Mouse (Mus musculus): ENCODE results near the gene Ctrl. TPM values are rescaled to one million over a fixed set of nuclear protein-coding genes. Genes with fewer than 3 reads are reported as not detected.

The Ctrl gene
- polyA plus RNA-seq, 1 experiment, result 0.14 TPM

DNA sequence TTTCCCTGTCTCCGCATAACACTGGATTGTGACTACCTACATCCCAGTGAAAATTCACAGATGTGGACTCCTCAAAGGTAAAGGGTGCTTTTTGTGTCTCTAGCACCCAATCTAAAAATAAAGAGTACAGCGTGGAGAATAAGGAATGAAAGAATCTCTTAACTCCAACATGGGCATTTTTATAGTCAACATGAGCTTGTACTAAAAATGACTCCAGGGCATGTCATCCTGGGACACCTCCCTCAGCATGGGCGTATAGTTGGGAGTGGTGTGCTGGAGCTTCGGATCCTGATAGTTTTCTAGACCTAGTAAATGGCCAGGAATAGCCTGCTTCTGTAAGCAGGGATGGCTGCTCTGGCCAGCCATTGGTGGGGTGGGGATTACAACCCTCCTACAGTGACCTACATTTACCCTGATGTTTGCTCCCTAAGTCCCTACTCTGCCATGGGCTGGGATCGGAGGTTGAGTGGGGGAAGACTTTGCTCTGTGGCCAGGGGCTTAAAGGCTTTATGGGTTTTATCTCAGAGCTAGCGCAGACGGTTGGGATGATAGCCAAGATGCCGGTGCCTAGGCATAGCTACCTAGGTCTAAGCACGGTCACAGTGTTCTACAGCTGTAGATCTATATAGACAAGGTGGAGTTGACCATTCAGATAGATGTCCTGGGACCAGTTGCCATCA lies 35.7 kb downstream of the Ctrl start:
- Histone ChIP-seq H3K27me3 (ENCODE audit: control insufficient read depth, insufficient read depth, insufficient read length) (no peaks in the 10 kb centered on the region), H3K4me3 (no peak overlapping the region), H3K36me3 (ENCODE audit: control insufficient read depth, insufficient read depth) (no peaks in the 10 kb centered on the region), H3K79me2 (ENCODE audit: control insufficient read depth, insufficient read depth) (peaks cover 19% of the 10 kb centered on the region), H3K4me2 (ENCODE audit: low read depth) (no peak overlapping the region), H3ac (ENCODE audit: control insufficient read depth, insufficient read length) (no peak overlapping the region)
- TF ChIP-seq REST (IDR thresholded peaks at IDR 0.05; ENCODE audit: insufficient read depth, insufficient read length), result no peak
- TF ChIP-seq POLR2AphosphoS2 (IDR thresholded peaks at IDR 0.05; ENCODE audit: insufficient read length, low read depth), result no peak
- TF ChIP-seq SRF (IDR thresholded peaks at IDR 0.05; ENCODE audit: control insufficient read depth, insufficient read length, low read depth), result no peak
- no peak for TF ChIP-seq USF1 (IDR thresholded peaks at IDR 0.05; ENCODE audit: low read depth)
- TF ChIP-seq E2F4 (IDR thresholded peaks at IDR 0.05; ENCODE audit: insufficient read depth), result no peak
- TF ChIP-seq CEBPB (IDR thresholded peaks at IDR 0.05; ENCODE audit: insufficient read depth, poor library complexity, severe bottlenecking), result no peak
- TF ChIP-seq MYOD1 (IDR thresholded peaks at IDR 0.05; ENCODE audit: control insufficient read depth in 1 of 3, insufficient read length in 2 of 3, low read depth in 2 of 3), result no peak
- TF ChIP-seq MAX (IDR thresholded peaks at IDR 0.05; ENCODE audit: low read depth), result no peak
- TF ChIP-seq TCF3 (IDR thresholded peaks at IDR 0.05; ENCODE audit: insufficient read length, low read depth), result no peak
- no peak for TF ChIP-seq POLR2A (IDR thresholded peaks at IDR 0.05; ENCODE audit: insufficient read length, low read depth)
- no peak for TF ChIP-seq MYOG (IDR thresholded peaks at IDR 0.05; ENCODE audit: control insufficient read depth in 1 of 3, insufficient read depth in 1 of 3, insufficient read length in 2 of 3, low read depth in 2 of 3)
- no peak for TF ChIP-seq TCF12 (IDR thresholded peaks at IDR 0.05; ENCODE audit: insufficient read depth, poor library complexity, severe bottlenecking)

DNA sequence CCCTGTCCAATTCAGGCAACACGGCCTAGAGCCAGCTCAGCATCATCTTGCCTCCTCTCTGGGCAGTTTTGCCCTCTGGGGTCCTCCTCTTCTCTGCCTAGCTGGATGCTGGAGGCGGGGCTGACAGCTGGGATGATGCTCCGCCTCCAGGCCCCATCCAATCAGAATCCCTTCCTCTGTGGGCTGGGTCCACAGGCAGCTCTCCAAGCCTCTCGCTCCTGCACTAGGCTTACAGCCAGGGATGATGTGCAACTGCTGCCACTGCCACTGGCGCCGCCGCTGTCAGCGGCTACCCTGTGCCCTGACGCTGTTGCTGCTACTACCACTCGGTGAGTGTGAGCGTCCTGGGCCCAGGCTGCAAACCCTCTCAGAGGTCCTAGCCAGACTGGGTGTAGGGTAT lies 40.3 kb downstream of the Ctrl start, which contains the start of gene Nrn1l:
Gene Nrn1l (plus strand): TSS at position 229 of the 400 bp plus-strand sequence.
- Histone ChIP-seq H3K27me3 (ENCODE audit: control insufficient read depth, insufficient read depth, insufficient read length) (no peaks in the 10 kb centered on the region), H3K79me2 (ENCODE audit: control insufficient read depth, insufficient read depth) (no peaks in the 10 kb centered on the region), H3K4me2 (ENCODE audit: low read depth) (no peak within 1 kb of the TSS), H3K36me3 (ENCODE audit: control insufficient read depth, insufficient read depth) (peaks cover 5% of the 10 kb centered on the region), H3ac (ENCODE audit: control insufficient read depth, insufficient read length) (no peak within 1 kb of the TSS), H3K4me3 (no peak within 1 kb of the TSS)
- TF ChIP-seq CEBPB (IDR thresholded peaks at IDR 0.05; ENCODE audit: insufficient read depth, poor library complexity, severe bottlenecking) (no peak), POLR2A (IDR thresholded peaks at IDR 0.05; ENCODE audit: insufficient read length, low read depth) (peak; percentile 29), POLR2AphosphoS2 (IDR thresholded peaks at IDR 0.05; ENCODE audit: insufficient read length, low read depth) (peak; percentile 13), SRF (IDR thresholded peaks at IDR 0.05; ENCODE audit: control insufficient read depth, insufficient read length, low read depth) (no peak)

DNA sequence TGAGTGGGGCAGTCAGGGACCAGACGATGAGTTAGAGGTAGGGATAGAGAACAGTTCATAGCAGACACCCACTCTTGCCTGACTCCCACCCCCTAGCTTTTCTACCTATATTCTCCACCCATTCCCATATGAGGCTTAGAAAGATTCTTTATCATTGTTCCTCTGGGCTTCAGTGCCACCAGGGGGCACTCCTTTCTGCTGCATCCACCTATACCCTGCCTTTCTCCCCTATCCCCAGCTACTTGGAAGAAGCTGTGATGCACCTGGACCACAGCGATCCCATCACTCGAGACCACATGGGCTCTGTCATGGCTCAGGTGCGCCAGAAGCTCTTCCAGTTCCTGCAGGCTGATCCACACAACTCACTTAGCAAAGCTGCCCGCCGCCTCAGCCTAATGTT lies 41.2 kb downstream of the Ctrl start:
- H3K4me2 ChIP-seq (ENCODE audit: low read depth), result no peak overlapping the region
- no peak overlapping the region for H3K4me3 ChIP-seq
- H3K79me2 ChIP-seq (ENCODE audit: control insufficient read depth, insufficient read depth), result no peaks in the 10 kb centered on the region
- no peak for TF ChIP-seq E2F4 (IDR thresholded peaks at IDR 0.05; ENCODE audit: insufficient read depth)
- TF ChIP-seq MAX (IDR thresholded peaks at IDR 0.05; ENCODE audit: low read depth), result no peak
- no peak for TF ChIP-seq TCF12 (IDR thresholded peaks at IDR 0.05; ENCODE audit: insufficient read depth, poor library complexity, severe bottlenecking)
- no peak for TF ChIP-seq MYOG (IDR thresholded peaks at IDR 0.05; ENCODE audit: control insufficient read depth in 1 of 3, insufficient read depth in 1 of 3, insufficient read length in 2 of 3, low read depth in 2 of 3)
- TF ChIP-seq USF1 (IDR thresholded peaks at IDR 0.05; ENCODE audit: low read depth), result no peak
- no peak for TF ChIP-seq SRF (IDR thresholded peaks at IDR 0.05; ENCODE audit: control insufficient read depth, insufficient read length, low read depth)
- no peak overlapping the region for H3ac ChIP-seq (ENCODE audit: control insufficient read depth, insufficient read length)
- no peaks in the 10 kb centered on the region for H3K27me3 ChIP-seq (ENCODE audit: control insufficient read depth, insufficient read depth, insufficient read length)
- peaks cover 8% of the 10 kb centered on the region for H3K36me3 ChIP-seq (ENCODE audit: control insufficient read depth, insufficient read depth)

DNA sequence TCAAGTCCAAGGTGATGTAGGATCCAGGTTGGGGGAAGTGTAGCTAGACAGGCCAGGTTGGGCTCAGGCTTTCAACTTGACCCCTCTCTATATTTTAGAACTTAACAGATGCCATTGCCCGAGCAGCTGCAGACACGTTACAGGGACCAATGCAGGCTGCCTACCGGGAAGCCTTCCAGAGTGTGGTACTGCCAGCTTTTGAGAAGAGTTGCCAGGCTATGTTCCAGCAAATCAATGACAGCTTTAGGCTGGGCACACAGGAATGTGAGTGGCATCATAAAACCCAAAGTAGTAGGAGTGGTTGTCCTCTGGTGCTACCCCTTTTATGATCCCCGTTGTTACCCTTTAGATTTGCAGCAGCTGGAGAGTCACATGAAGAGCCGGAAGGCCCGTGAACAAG lies 42.8 kb downstream of the Ctrl start:
- no peak overlapping the region for H3K4me2 ChIP-seq (ENCODE audit: low read depth)
- no peak overlapping the region for H3K4me3 ChIP-seq
- H3K36me3 ChIP-seq (ENCODE audit: control insufficient read depth, insufficient read depth), result peaks cover 12% of the 10 kb centered on the region
- H3K27me3 ChIP-seq (ENCODE audit: control insufficient read depth, insufficient read depth, insufficient read length), result no peaks in the 10 kb centered on the region
- TF ChIP-seq MYOG (IDR thresholded peaks at IDR 0.05; ENCODE audit: control insufficient read depth in 1 of 3, insufficient read depth in 1 of 3, insufficient read length in 2 of 3, low read depth in 2 of 3) (peak in 1 of 3 experiments; percentile 5), TCF12 (IDR thresholded peaks at IDR 0.05; ENCODE audit: insufficient read depth, poor library complexity, severe bottlenecking) (no peak), SRF (IDR thresholded peaks at IDR 0.05; ENCODE audit: control insufficient read depth, insufficient read length, low read depth) (no peak), USF1 (IDR thresholded peaks at IDR 0.05; ENCODE audit: low read depth) (no peak)
- no peak overlapping the region for H3ac ChIP-seq (ENCODE audit: control insufficient read depth, insufficient read length)
- H3K79me2 ChIP-seq (ENCODE audit: control insufficient read depth, insufficient read depth), result no peaks in the 10 kb centered on the region

DNA sequence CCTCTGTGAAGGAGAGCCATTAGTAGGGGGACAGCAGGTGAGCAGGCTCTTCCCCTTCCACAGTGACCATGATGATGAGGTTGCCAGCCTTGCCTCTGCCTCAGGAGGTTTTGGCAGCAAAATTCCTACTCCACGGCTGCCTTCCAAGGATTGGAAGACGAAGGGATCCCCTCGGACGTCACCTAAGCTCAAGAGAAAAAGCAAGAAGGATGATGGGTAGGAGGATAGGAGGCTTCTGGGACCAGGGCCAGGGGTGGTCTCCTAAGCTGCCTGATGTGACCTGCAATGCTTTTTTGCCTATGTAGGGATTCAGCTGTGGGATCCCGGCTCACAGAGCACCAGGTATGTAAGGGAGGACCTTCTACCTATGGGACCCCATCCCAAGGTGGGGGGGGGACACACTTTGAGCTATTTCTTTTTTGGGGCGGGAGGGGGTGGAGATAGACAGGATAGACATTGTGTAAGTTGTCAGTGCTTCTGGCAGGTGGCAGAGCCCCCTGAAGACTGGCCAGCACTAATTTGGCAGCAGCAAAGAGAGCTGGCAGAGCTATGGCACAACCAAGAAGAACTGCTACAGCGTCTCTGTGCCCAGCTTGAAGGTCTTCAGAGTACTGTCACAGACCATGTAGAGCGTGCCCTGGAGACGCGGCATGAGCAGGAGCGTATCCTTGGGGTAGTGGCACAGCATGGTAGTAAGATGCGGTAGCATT lies 43.8 kb downstream of the Ctrl start:
- Histone ChIP-seq H3K36me3 (ENCODE audit: control insufficient read depth, insufficient read depth) (peaks cover 21% of the 10 kb centered on the region), H3K27me3 (ENCODE audit: control insufficient read depth, insufficient read depth, insufficient read length) (no peaks in the 10 kb centered on the region), H3K4me3 (no peak overlapping the region), H3K79me2 (ENCODE audit: control insufficient read depth, insufficient read depth) (no peaks in the 10 kb centered on the region), H3ac (ENCODE audit: control insufficient read depth, insufficient read length) (no peak overlapping the region), H3K4me2 (ENCODE audit: low read depth) (no peak overlapping the region)
- no peak for TF ChIP-seq MYOG (IDR thresholded peaks at IDR 0.05; ENCODE audit: control insufficient read depth in 1 of 3, insufficient read depth in 1 of 3, insufficient read length in 2 of 3, low read depth in 2 of 3)
- TF ChIP-seq POLR2A (IDR thresholded peaks at IDR 0.05; ENCODE audit: insufficient read length, low read depth), result no peak
- TF ChIP-seq SRF (IDR thresholded peaks at IDR 0.05; ENCODE audit: control insufficient read depth, insufficient read length, low read depth), result no peak
- no peak for TF ChIP-seq POLR2AphosphoS2 (IDR thresholded peaks at IDR 0.05; ENCODE audit: insufficient read length, low read depth)
- TF ChIP-seq USF1 (IDR thresholded peaks at IDR 0.05; ENCODE audit: low read depth), result no peak
- TF ChIP-seq TCF12 (IDR thresholded peaks at IDR 0.05; ENCODE audit: insufficient read depth, poor library complexity, severe bottlenecking), result no peak
- no peak for TF ChIP-seq MYOD1 (IDR thresholded peaks at IDR 0.05; ENCODE audit: control insufficient read depth in 1 of 3, insufficient read length in 2 of 3, low read depth in 2 of 3)
- TF ChIP-seq REST (IDR thresholded peaks at IDR 0.05; ENCODE audit: insufficient read depth, insufficient read length), result no peak
- TF ChIP-seq TCF3 (IDR thresholded peaks at IDR 0.05; ENCODE audit: insufficient read length, low read depth), result no peak
- TF ChIP-seq E2F4 (IDR thresholded peaks at IDR 0.05; ENCODE audit: insufficient read depth), result no peak
